Mouse (Mus musculus): ENCODE data around the gene Top3b.

GRCm38 (mm10) chr16:16828757-16829615 lies 41.5 kb upstream of the Top3b start, which contains the start of gene Spag6l:
- TF ChIP-seq EP300 (IDR thresholded peaks at IDR 0.05; ENCODE audit: low read depth) (no peak), CTCF (IDR thresholded peaks at IDR 0.05; ENCODE audit: low read depth) (peak; percentile 48; the same call in 1 of the 2 replicates)

Measured in liver, embryonic 14.5 days (tissue).